Mouse (Mus musculus) kidney, embryonic 14.5 days (tissue): ENCODE results near the gene Ptpn14. TPM values are rescaled to one million over a fixed set of nuclear protein-coding genes. Genes with fewer than 3 reads are reported as not detected.
"Not testable (repeated sequence)": the region's sequence is repeated elsewhere in the genome, so short reads cannot be mapped to it uniquely, and the experiment has no call there.

Experiments
- ATAC-seq: fragments of 200-750 bp; cut with Nextera tagmentation; 2 replicates; pipeline ENCODE4 v1.8.0; 2017; ENCODE audit warnings: moderate number of reproducible peaks, mild to moderate bottlenecking, moderate TSS enrichment, moderate library complexity; ENCODE audit not compliant: low FRiP score, low TSS enrichment
- H3K27ac ChIP-seq: fragments of 300-500 bp; sonication (generic); 2 replicates; pipeline ENCODE4 v1.5.1; 2014; ENCODE audit warnings: low read depth, mild to moderate bottlenecking, low read length, moderate library complexity, mixed read lengths
- H3K27me3 ChIP-seq: fragments of 300-500 bp; sonication (generic); 2 replicates; pipeline ENCODE4 v1.6.1; 2014; ENCODE audit warnings: mild to moderate bottlenecking, low read length; ENCODE audit not compliant: control insufficient read depth, insufficient read depth
- H3K36me3 ChIP-seq: fragments of 300-500 bp; sonication (generic); 2 replicates; pipeline ENCODE4 v1.6.1; 2014; ENCODE audit warnings: low read length, mixed read lengths; ENCODE audit not compliant: control insufficient read depth, insufficient read depth
- H3K4me1 ChIP-seq: fragments of 300-500 bp; sonication (generic); 2 replicates; pipeline ENCODE4 v1.6.1; 2014; ENCODE audit warnings: low read length, mixed read lengths; ENCODE audit not compliant: control insufficient read depth, insufficient read depth
- H3K4me2 ChIP-seq: fragments of 300-500 bp; sonication (generic); replicated peaks from 2 replicates; pipeline ENCODE4 v1.6.1; 2014; ENCODE audit warnings: low read depth, mild to moderate bottlenecking, low read length
- H3K4me3 ChIP-seq: fragments of 300-500 bp; sonication (generic); 2 replicates; pipeline ENCODE4 v1.5.1; 2014; ENCODE audit warnings: mild to moderate bottlenecking, low read length
- H3K9ac ChIP-seq: fragments of 300-500 bp; sonication (generic); 2 replicates; pipeline ENCODE4 v1.6.1; 2014; ENCODE audit warnings: low read depth, mild to moderate bottlenecking, low read length, moderate library complexity
- H3K9me3 ChIP-seq: fragments of 300-500 bp; sonication (generic); 2 replicates; pipeline ENCODE4 v1.6.1; 2016; ENCODE audit warnings: low read length; ENCODE audit not compliant: control insufficient read depth
- WGBS: fragments of 180-500 bp; shearing (Covaris S2); extraction: QIAGEN DNeasy Blood & Tissue Kit; methylation state at CpG from one replicate; pipeline ENCODE4 v1.1.7; 2014; 5-methylcytosine and 5-hydroxymethylcytosine counted together
- polyA plus RNA-seq: library from polyadenylated mRNA; unstranded; fragments of >200 nt; fragmentation: Nextera tagmentation; extraction: Ambion mirVana; gene quantifications from 2 replicates; pipeline ENCODE4 v1.2.1, GENCODE M21; 2014

Ptpn14 gene
- 13.3 and 21.1 TPM in 2 replicates for polyA plus RNA-seq

DNA sequence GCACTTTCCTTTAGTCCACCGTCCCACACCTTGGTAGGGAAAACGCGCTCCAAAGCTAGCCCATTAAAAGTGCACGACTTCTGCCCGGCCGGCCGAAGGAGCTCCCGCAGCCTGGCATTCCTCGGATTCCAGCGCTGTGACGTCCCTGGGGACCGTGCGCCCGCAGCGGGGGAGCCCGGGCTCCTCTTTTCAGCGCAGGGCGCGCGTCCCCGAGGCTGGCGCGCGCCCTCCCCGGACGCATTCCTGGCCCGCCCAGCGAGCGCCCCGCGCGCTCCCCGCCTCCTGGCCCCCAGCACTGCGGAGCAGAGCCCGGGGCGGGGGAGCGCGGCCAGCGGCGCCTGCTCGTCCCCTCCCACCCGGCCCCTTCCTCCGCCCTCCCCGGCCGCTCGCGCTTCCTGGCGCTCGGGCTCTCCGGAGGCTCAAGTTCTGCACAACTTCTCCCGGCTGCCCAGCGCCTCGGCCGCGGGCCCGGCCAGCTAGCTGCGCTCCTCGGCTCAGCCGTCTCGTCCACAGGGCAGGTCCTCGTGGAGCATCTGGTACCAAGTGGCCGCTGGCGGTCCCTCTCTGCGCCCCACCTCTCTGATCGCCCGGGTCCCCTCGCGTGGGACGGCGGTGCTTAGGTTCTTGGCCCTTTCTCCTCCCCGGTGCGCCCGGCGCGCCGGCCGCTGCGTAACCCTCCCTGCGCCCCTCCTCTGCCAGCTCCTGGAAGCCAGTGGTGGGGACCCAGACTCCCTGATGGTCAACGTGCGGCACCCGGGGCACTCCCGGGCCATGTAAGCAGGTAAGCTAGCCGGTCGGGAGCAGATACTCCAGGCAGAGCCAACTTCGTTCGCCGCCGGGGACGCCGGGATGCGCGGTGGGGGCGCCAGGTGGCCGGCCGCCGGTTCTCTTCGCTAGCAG lies at the start of gene Ptpn14:
Gene Ptpn14 (plus strand): TSS at position 385 of the 900 bp plus-strand sequence.
- no peaks in the 10 kb centered on the region; the same call in 1 of the 2 replicates for H3K36me3 ChIP-seq
- peak within 1 kb of the TSS; percentile 99 for H3K27ac ChIP-seq
- peaks cover 53% of the 10 kb centered on the region for H3K4me1 ChIP-seq
- peak within 1 kb of the TSS; percentile 88 for H3K4me3 ChIP-seq
- WGBS, result under 1% methylated on average over 80 of the region's 98 CpGs
- peak; percentile 92 for ATAC-seq
- H3K27me3 ChIP-seq, result no peaks in the 10 kb centered on the region
- no peaks in the 10 kb centered on the region for H3K9me3 ChIP-seq
- peak within 1 kb of the TSS; percentile 92 for H3K9ac ChIP-seq
- peak within 1 kb of the TSS; percentile 74 for H3K4me2 ChIP-seq

DNA sequence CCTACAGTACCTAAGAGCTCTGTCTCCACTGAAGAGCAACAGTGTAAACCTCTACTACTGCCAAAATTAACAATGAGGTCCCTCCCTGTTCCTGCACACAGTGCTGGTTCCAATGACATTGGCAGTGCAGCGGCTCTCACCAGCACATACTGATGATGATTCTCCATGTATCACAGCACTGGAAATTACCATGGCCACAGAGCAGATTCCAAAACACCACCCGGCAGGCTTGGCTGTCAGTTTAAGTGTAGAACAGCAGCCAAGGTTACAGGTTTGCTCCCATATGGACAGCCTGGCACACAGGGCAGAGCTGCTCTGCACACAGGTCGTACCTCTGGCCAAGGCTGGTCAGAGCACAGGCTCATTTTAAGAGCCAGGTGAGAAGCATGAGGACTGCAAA lies 48.5 kb upstream of the Ptpn14 start:
- H3K27me3 ChIP-seq, result no peaks in the 10 kb centered on the region
- no peak for ATAC-seq
- H3K9me3 ChIP-seq, result no peaks in the 10 kb centered on the region
- no peaks in the 10 kb centered on the region for H3K4me1 ChIP-seq
- H3K9ac ChIP-seq, result no peak overlapping the region
- H3K4me3 ChIP-seq, result no peak overlapping the region
- whole genome bisulfite sequencing, result 96% methylated on average over 3 of the region's 3 CpGs
- no peak overlapping the region for H3K4me2 ChIP-seq
- no peak overlapping the region for H3K27ac ChIP-seq
- peaks cover 80% of the 10 kb centered on the region for H3K36me3 ChIP-seq

DNA sequence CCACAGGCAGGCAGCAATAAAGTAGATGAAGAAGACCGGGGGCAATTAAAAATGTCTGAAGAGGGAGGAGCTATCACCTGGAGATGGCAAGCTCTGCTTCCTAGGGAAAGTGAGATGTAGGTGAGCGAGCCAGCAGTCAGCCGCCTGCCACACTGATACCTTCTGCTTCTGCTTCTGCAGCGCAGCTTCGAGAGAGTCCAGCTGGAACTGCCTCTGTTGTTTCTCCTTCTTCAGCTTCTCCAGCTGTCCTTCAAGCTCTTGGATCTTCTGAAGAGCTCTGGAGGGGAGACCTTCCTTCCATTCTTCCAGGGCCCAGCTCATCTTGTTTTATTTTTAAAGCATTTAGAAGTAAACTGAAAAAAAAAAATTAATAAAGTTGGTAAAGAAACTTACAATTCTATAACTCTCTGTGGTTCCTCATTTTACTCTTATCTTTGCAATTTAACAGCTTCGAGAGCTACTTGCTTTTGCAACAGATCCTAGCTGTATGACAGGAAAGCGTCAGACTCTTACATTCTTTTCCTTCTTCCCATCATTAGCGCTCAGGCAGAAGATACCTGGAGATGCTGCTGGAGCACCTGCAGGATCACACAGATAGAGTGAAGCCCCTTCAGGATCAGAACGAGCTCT lies 43.2 kb upstream of the Ptpn14 start:
- peaks cover 55% of the 10 kb centered on the region for H3K36me3 ChIP-seq
- no peak overlapping the region for H3K27ac ChIP-seq
- H3K4me2 ChIP-seq, result no peak overlapping the region
- no peak overlapping the region for H3K9ac ChIP-seq
- no peaks in the 10 kb centered on the region for H3K27me3 ChIP-seq
- H3K4me3 ChIP-seq, result no peak overlapping the region
- WGBS, result 89% methylated on average over 9 of the region's 9 CpGs
- no peak for ATAC-seq
- H3K4me1 ChIP-seq, result peaks cover 15% of the 10 kb centered on the region
- H3K9me3 ChIP-seq, result no peaks in the 10 kb centered on the region

DNA sequence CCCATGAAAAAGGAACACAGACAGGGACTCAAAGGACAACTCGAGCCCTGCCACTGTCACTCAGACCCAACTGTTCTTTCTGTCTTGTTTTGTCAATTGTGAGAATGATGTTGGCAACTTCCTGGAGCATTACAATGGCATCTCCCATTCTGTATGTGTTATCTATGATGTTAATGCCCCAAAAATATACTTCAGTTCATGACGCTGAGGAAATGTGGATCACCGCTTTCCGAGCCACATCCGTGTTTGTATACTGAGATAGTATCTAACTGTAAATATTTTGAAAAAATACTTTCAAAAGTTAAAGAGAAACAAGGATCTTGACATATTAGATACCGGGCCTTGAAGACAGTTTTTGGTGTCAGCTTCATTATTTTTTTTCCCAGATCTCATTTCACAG lies 42.0 kb upstream of the Ptpn14 start:
- no peak overlapping the region for H3K27ac ChIP-seq
- no peak for ATAC-seq
- H3K4me2 ChIP-seq, result peak overlapping the region; percentile 90; the same call in 1 of the 2 replicates
- no peaks in the 10 kb centered on the region for H3K27me3 ChIP-seq
- H3K4me1 ChIP-seq, result peaks cover 15% of the 10 kb centered on the region
- WGBS, result 83% methylated on average over 6 of the region's 6 CpGs
- H3K9me3 ChIP-seq, result no peaks in the 10 kb centered on the region
- no peak overlapping the region for H3K9ac ChIP-seq
- peak overlapping the region; percentile 92; the same call in 1 of the 2 replicates for H3K4me3 ChIP-seq
- peaks cover 44% of the 10 kb centered on the region for H3K36me3 ChIP-seq

DNA sequence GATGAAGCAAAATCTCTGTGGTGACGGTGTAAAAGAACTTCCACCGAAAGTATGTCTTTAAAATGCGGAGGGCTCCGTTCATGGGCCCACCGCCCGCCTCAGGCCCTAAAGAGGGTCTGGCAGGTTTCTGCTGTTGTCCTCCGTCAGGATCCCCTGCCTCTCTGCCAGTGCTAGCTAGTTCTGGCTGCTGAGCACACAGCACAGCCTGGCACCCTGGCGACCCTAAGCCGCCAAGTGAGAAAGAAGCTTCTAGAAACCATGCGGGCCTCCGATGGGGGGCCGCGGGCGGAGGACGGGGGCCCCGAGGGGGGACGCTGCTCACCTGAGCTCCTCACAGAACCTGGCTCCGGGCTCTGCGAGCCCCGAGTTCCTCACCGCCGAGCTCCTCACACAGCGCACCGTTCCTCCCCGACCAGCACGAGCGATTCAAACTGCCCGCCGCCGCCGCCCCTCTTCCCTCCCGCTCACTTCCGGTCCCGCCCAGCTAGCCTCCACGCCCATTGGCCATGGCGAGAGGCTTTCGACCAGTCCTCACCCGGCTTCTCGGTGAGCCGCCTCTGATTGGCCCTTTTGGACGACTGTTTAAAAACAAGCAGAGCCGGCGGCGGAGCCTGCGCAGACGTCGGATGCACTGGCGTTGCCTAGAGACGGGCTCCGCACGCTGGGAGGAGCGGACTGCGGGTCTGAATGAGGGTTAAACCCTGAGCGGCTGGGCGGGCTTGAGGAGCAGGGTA lies 40.2 kb upstream of the Ptpn14 start, which contains the start of gene Cenpf:
Gene Cenpf (minus strand): TSS at position 433 of the 734 bp plus-strand sequence.
- H3K27ac ChIP-seq, result peak within 1 kb of the TSS; percentile 78
- WGBS, result under 1% methylated on average over 51 of the region's 55 CpGs

DNA sequence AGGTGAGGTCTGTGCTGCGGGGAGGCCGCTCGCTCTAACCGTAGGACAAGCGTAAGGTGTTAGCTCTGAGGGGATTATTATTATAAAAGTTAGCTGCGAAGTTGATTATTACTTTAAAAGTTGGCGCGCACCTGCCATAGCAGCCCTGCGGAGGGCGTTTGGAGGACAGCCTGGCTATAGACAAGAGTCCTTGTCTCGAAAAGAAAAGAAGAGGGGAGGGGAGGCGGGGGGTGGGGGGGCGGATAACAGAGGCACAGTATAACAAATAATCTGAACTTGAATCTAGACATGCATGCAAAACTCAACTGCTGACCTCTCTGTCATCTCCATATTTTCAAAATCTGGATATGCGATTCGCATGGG lies 39.7 kb upstream of the Ptpn14 start:
- Histone ChIP-seq H3K4me2 (peak overlapping the region; percentile 60), H3K9ac (peak overlapping the region; percentile 56; the same call in 1 of the 2 replicates), H3K4me3 (peak overlapping the region; percentile 92), H3K27me3 (no peaks in the 10 kb centered on the region), H3K36me3 (peaks cover 22% of the 10 kb centered on the region), H3K4me1 (peaks cover 15% of the 10 kb centered on the region), H3K9me3 (no peaks in the 10 kb centered on the region), H3K27ac (no peak overlapping the region)
- WGBS, result 1% methylated on average over 15 of the region's 15 CpGs
- ATAC-seq, result no peak

More for the DNA sequence above, 40.2 kb upstream of the Ptpn14 start, which contains the start of gene Cenpf:
- Histone ChIP-seq H3K4me1 (peaks cover 15% of the 10 kb centered on the region), H3K4me3 (peak within 1 kb of the TSS; percentile 92), H3K27me3 (no peaks in the 10 kb centered on the region), H3K9me3 (no peaks in the 10 kb centered on the region), H3K4me2 (peak within 1 kb of the TSS; percentile 90), H3K36me3 (peaks cover 27% of the 10 kb centered on the region), H3K9ac (peak within 1 kb of the TSS; percentile 89)
- peak; percentile 100 for ATAC-seq

DNA sequence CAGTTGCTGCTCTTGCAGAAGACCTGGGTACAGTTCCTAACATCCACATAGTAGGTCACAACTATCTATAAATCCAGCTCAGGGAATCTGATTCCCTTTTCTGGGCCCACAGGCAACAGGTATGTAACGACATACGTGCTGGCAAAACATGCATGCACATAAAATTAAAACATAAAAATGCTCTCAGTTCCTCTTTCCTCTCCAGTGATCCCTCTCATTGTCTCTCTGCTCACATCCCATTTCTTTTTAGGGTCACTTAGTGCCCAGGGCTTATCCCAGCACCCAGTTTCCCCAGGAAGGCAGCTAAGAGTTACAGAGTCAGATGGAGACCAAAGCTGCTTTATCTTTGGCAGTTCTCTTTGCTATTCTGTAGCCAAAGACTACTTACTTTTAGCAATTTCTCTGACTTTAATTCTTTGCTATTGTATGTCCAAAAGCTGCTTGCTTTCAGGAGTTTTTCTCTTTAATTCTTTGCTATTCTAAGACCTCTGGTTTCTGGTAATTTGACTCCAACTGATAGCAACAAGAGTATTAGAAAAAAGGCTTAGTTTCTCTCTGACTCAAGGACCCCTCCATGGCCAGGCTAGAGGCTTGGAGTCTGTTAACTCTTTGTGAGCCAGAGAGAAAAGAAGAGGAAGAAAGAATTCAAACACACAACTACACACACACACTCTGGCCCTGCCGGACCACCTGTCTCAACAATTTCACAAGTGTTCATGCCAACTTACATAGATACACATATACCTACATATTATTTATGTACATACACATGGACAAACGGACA lies 38.8 kb upstream of the Ptpn14 start:
- peak overlapping the region; percentile 20; the same call in 1 of the 2 replicates for H3K27ac ChIP-seq
- peak overlapping the region; percentile 56; the same call in 1 of the 2 replicates for H3K9ac ChIP-seq
- WGBS, result 28% methylated on average over 4 of the region's 4 CpGs
- peaks cover 13% of the 10 kb centered on the region; the same call in 1 of the 2 replicates for H3K36me3 ChIP-seq
- peak overlapping the region; percentile 92 for H3K4me3 ChIP-seq
- H3K9me3 ChIP-seq, result no peaks in the 10 kb centered on the region
- ATAC-seq, result no peak
- no peaks in the 10 kb centered on the region for H3K27me3 ChIP-seq
- peak overlapping the region; percentile 60 for H3K4me2 ChIP-seq
- H3K4me1 ChIP-seq, result peaks cover 15% of the 10 kb centered on the region

DNA sequence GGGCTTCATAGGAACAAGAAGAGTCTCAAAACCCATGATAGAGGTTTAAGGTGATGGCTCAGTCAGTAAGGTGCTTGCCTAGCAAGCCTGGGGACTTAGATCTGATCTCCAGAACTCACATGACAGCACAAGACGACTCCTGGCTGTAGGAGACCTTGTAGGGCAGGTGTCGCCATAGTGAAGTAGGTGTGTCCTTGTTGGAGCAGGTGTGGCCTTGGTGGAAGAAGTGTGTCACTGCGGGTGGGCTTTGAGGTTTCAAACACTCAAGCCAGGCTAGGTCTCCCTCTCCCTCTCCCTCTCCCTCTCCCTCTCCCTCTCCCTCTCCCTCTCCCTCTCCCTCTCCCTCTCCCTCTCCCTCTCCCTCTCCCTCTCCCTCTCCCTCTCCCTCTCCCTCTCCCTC lies 35.6 kb upstream of the Ptpn14 start:
- H3K36me3 ChIP-seq, H3K4me3 ChIP-seq, H3K9me3 ChIP-seq, H3K4me1 ChIP-seq, H3K27me3 ChIP-seq, H3K27ac ChIP-seq, H3K4me2 ChIP-seq, ATAC-seq: not testable (repeated sequence)
- WGBS, result 40% methylated on average over 3 of the region's 3 CpGs
- H3K9ac ChIP-seq, result 0 out of 2 replicates have a peak overlapping the region, but pooled peaks have one; percentile 23
